Mouse (Mus musculus): ENCODE measurements at regions not wholly inside any gene's neighbourhood (a gene's known extent, or its start where the extent isn't known, plus 50 kb on each side); places are given as distances from the start of the nearest gene placed in this dataset.

- 62% methylated on average over 4 of the region's 4 CpGs for WGBS
- Histone ChIP-seq H3K4me1 (replicated peaks; ENCODE audit: insufficient read depth, low read length) (no peaks in the 10 kb centered on the region), H3K27me3 (ENCODE audit: insufficient read depth, low read length) (no peaks in the 10 kb centered on the region), H3K9ac (ENCODE audit: low read depth, low read length) (no peak overlapping the region), H3K36me3 (ENCODE audit: insufficient read depth, low read length) (no peaks in the 10 kb centered on the region), H3K27ac (no peak overlapping the region), H3K4me3 (replicated peaks; ENCODE audit: low read depth, low read length) (no peak overlapping the region), H3K4me2 (ENCODE audit: low read length) (no peak overlapping the region), H3K9me3 (replicated peaks; ENCODE audit: low read length) (no peaks in the 10 kb centered on the region)
- no peak for ATAC-seq (replicated peaks; ENCODE audit: low FRiP score, low read depth)
- DNase-seq (ENCODE audit: low spot score), result no peak
- no peak for TF ChIP-seq CTCF (IDR thresholded peaks at IDR 0.05; ENCODE audit: low read depth)
These were observed 57.7 kb upstream of the Flt1 start for GRCm38 (mm10) chr5:147783476-147783875.

GRCm38 (mm10) chr5:147782761-147783160, 57.0 kb upstream of the Flt1 start:
- H3K27ac ChIP-seq, result 0 out of 2 replicates have a peak overlapping the region, but pooled peaks have one; percentile 9
- H3K36me3 ChIP-seq (ENCODE audit: insufficient read depth, low read length), result no peaks in the 10 kb centered on the region

GRCm38 (mm10) chr5:147782241-147782681, 56.5 kb upstream of the Flt1 start:
- Histone ChIP-seq H3K9me3 (replicated peaks; ENCODE audit: low read length) (no peaks in the 10 kb centered on the region), H3K4me2 (ENCODE audit: low read length) (no peak overlapping the region), H3K27me3 (ENCODE audit: insufficient read depth, low read length) (no peaks in the 10 kb centered on the region), H3K9ac (ENCODE audit: low read depth, low read length) (no peak overlapping the region), H3K36me3 (ENCODE audit: insufficient read depth, low read length) (no peaks in the 10 kb centered on the region), H3K4me3 (replicated peaks; ENCODE audit: low read depth, low read length) (no peak overlapping the region), H3K27ac (0 out of 2 replicates have a peak overlapping the region, but pooled peaks have one; percentile 9), H3K4me1 (replicated peaks; ENCODE audit: insufficient read depth, low read length) (no peaks in the 10 kb centered on the region)
- peak; percentile 70 for ATAC-seq (replicated peaks; ENCODE audit: low FRiP score, low read depth)
- 12% methylated on average over 8 of the region's 8 CpGs for WGBS
- no peak for TF ChIP-seq CTCF (IDR thresholded peaks at IDR 0.05; ENCODE audit: low read depth)
- DNase-seq (ENCODE audit: low spot score), result peak; percentile 56

More at GRCm38 (mm10) chr5:147782761-147783160, 57.0 kb upstream of the Flt1 start:
- Histone ChIP-seq H3K9me3 (replicated peaks; ENCODE audit: low read length) (no peaks in the 10 kb centered on the region), H3K27me3 (ENCODE audit: insufficient read depth, low read length) (no peaks in the 10 kb centered on the region), H3K4me1 (replicated peaks; ENCODE audit: insufficient read depth, low read length) (no peaks in the 10 kb centered on the region), H3K4me2 (ENCODE audit: low read length) (no peak overlapping the region), H3K9ac (ENCODE audit: low read depth, low read length) (no peak overlapping the region), H3K4me3 (replicated peaks; ENCODE audit: low read depth, low read length) (no peak overlapping the region)
- WGBS, result 55% methylated on average over 7 of the region's 7 CpGs
- ATAC-seq (replicated peaks; ENCODE audit: low FRiP score, low read depth), result no peak
- no peak for TF ChIP-seq CTCF (IDR thresholded peaks at IDR 0.05; ENCODE audit: low read depth)
- DNase-seq (ENCODE audit: low spot score), result no peak

- WGBS, result 93% methylated on average over 17 of the region's 17 CpGs
- Histone ChIP-seq H3K9me3 (replicated peaks; ENCODE audit: low read length) (no peaks in the 10 kb centered on the region), H3K27ac (no peak overlapping the region), H3K4me3 (replicated peaks; ENCODE audit: low read depth, low read length) (no peak overlapping the region), H3K36me3 (ENCODE audit: insufficient read depth, low read length) (no peaks in the 10 kb centered on the region), H3K4me1 (replicated peaks; ENCODE audit: insufficient read depth, low read length) (no peaks in the 10 kb centered on the region), H3K9ac (ENCODE audit: low read depth, low read length) (no peak overlapping the region), H3K4me2 (ENCODE audit: low read length) (no peak overlapping the region), H3K27me3 (ENCODE audit: insufficient read depth, low read length) (no peaks in the 10 kb centered on the region)
- no peak for TF ChIP-seq CTCF (IDR thresholded peaks at IDR 0.05; ENCODE audit: low read depth)
- DNase-seq (ENCODE audit: low spot score) (no peak), ATAC-seq (replicated peaks; ENCODE audit: low FRiP score, low read depth) (no peak)
These were observed 55.4 kb upstream of the Flt1 start for GRCm38 (mm10) chr5:147781215-147781614.

GRCm38 (mm10) chr5:147778557-147778956, 52.7 kb upstream of the Flt1 start:
- DNase-seq (ENCODE audit: low spot score) (no peak), ATAC-seq (replicated peaks; ENCODE audit: low FRiP score, low read depth) (no peak)
- Histone ChIP-seq H3K4me3 (replicated peaks; ENCODE audit: low read depth, low read length) (no peak overlapping the region), H3K27me3 (ENCODE audit: insufficient read depth, low read length) (no peaks in the 10 kb centered on the region), H3K9ac (ENCODE audit: low read depth, low read length) (no peak overlapping the region), H3K4me1 (replicated peaks; ENCODE audit: insufficient read depth, low read length) (no peaks in the 10 kb centered on the region), H3K9me3 (replicated peaks; ENCODE audit: low read length) (no peaks in the 10 kb centered on the region), H3K27ac (no peak overlapping the region), H3K36me3 (ENCODE audit: insufficient read depth, low read length) (no peaks in the 10 kb centered on the region), H3K4me2 (ENCODE audit: low read length) (no peak overlapping the region)
- TF ChIP-seq CTCF (IDR thresholded peaks at IDR 0.05; ENCODE audit: low read depth), result no peak
- WGBS, result 70% methylated on average over 9 of the region's 9 CpGs

All from kidney, postnatal 0 days (tissue).